Mouse (Mus musculus) limb, embryonic 10.5 days (tissue): ENCODE data around the gene Efemp1. TPM values are rescaled to one million over a fixed set of nuclear protein-coding genes. Genes with fewer than 3 reads are reported as not detected.
A peak's percentile ranks its signal among the peaks of the same experiment; 100 is the strongest.

ENCODE experiments used
- DNase-seq: peaks from one replicate; pipeline ENCODE4 v3.0.0-alpha.2; 2017; ENCODE audit warnings: low spot score
- H3K27ac ChIP-seq: fragments of 300-500 bp; sonication (generic); 2 replicates; pipeline ENCODE4 v1.5.1; 2016; ENCODE audit warnings: mild to moderate bottlenecking
- H3K27me3 ChIP-seq: fragments of 300-500 bp; sonication (generic); 2 replicates; pipeline ENCODE4 v1.6.1; 2016; ENCODE audit warnings: low read depth, mild to moderate bottlenecking; ENCODE audit not compliant: poor library complexity, severe bottlenecking
- H3K36me3 ChIP-seq: fragments of 300-500 bp; sonication (generic); 2 replicates; pipeline ENCODE4 v1.6.1; 2016; ENCODE audit warnings: mild to moderate bottlenecking, moderate library complexity
- H3K4me1 ChIP-seq: fragments of 300-500 bp; sonication (generic); 2 replicates; pipeline ENCODE4 v1.6.1; 2016
- H3K4me3 ChIP-seq: fragments of 300-500 bp; sonication (generic); 2 replicates; pipeline ENCODE4 v1.5.1; 2016; ENCODE audit warnings: mild to moderate bottlenecking, moderate library complexity
- H3K9me3 ChIP-seq: fragments of 300-500 bp; sonication (generic); replicated peaks from 2 replicates; pipeline ENCODE4 v1.6.1; 2016; ENCODE audit warnings: mild to moderate bottlenecking
- WGBS: fragments of 180-500 bp; shearing (Covaris S2); methylation state at CpG from one replicate; pipeline ENCODE4 v1.1.7; 2016; 5-methylcytosine and 5-hydroxymethylcytosine counted together
- polyA plus RNA-seq: library from polyadenylated mRNA; unstranded; fragments of >200 nt; fragmentation: Nextera tagmentation; extraction: Ambion mirVana; gene quantifications from 2 replicates; pipeline ENCODE4 v1.2.1, GENCODE M21; 2016

The Efemp1 gene
- 4.9 and 5.0 TPM in 2 replicates for polyA plus RNA-seq

DNA sequence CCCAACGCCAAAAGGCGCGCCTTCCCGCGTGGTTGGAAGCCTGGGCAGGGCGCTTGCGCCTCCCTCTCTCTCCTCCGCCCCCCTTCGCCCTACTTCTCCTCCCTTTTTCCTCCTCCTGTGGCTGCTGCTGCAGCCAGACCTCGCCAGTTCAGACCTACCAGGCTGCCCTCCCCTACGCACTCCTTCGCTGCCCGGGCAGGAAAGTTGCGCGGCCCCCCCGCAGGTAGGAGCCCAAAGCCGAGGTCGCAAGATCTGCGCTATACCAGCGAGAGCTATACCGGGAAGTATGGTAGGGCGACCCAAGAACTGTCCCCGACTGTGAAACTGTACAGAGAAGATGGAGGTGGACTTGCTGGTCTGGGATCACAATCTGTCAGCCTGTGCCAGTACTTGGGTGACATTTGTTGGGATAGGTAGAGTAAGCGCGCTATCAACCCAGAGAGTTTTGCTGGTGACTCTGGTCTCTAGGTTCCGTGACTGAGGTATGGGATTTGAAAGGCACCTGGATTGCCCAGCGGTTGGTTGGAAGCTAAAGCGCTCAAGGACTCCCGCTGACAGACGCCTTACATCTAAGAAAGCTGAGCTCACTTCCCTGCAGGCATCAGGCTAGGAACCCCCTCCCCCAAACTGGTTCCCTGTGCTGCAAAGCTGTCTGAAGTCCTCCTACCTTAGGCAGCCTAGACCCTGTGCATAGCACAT is at the start of gene Efemp1:
Gene Efemp1 (plus strand): TSS at position 103 of the 699 bp plus-strand sequence.
- WGBS = under 1% methylated on average over 30 of the region's 30 CpGs
- no peaks in the 10 kb centered on the region for H3K9me3 ChIP-seq
- peaks cover 31% of the 10 kb centered on the region for H3K27me3 ChIP-seq
- H3K36me3 ChIP-seq = no peaks in the 10 kb centered on the region
- H3K4me1 ChIP-seq = peaks cover 21% of the 10 kb centered on the region
- peak within 1 kb of the TSS; percentile 69 for H3K4me3 ChIP-seq
- DNase-seq = peak; percentile 66
- peak within 1 kb of the TSS; percentile 82 for H3K27ac ChIP-seq

- peak; percentile 55 for DNase-seq
- H3K4me3 ChIP-seq = no peak overlapping the region
- no peak overlapping the region for H3K27ac ChIP-seq
- H3K36me3 ChIP-seq = no peaks in the 10 kb centered on the region
- no peaks in the 10 kb centered on the region for H3K9me3 ChIP-seq
- WGBS = 69% methylated on average over 3 of the region's 3 CpGs
- H3K27me3 ChIP-seq = no peaks in the 10 kb centered on the region
- no peaks in the 10 kb centered on the region for H3K4me1 ChIP-seq
These were observed 44.3 kb upstream of the Efemp1 start for GRCm38 (mm10) chr11:28808685-28809084.

- Histone ChIP-seq H3K27ac (no peak overlapping the region), H3K4me3 (no peak overlapping the region), H3K36me3 (no peaks in the 10 kb centered on the region), H3K4me1 (no peaks in the 10 kb centered on the region), H3K9me3 (no peaks in the 10 kb centered on the region), H3K27me3 (no peaks in the 10 kb centered on the region)
- WGBS = 79% methylated on average over 2 of the region's 2 CpGs
- no peak for DNase-seq
These were observed 41.1 kb upstream of the Efemp1 start for GRCm38 (mm10) chr11:28811874-28812273.

DNA sequence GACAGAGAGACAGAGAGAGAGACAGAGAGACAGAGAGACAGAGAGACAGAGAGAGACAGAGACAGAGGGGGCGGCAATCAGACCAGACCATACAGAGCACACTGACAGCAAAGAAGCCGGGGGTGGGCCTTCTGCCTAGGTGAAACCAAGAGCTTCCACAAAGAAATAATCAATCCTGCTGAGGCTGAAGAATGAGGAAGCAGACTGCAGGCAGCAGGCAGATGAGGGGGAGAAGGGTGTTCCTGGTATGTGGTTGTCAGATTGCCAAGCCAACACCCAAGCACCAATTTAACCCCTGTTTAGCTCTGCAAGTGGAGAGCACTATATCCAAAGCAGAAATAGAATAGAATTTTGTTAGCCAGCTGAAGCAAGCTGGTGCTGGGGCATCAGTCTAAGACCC is 40.4 kb upstream of the Efemp1 start:
- H3K9me3 ChIP-seq = no peaks in the 10 kb centered on the region
- H3K4me3 ChIP-seq = no peak overlapping the region
- no peak overlapping the region for H3K27ac ChIP-seq
- no peak for DNase-seq
- WGBS = 60% methylated on average over 2 of the region's 2 CpGs
- no peaks in the 10 kb centered on the region for H3K4me1 ChIP-seq
- H3K36me3 ChIP-seq = no peaks in the 10 kb centered on the region
- no peaks in the 10 kb centered on the region for H3K27me3 ChIP-seq

GRCm38 (mm10) chr11:28817405-28817804 is 35.6 kb upstream of the Efemp1 start:
- 78% methylated on average over 4 of the region's 4 CpGs for WGBS
- H3K4me1 ChIP-seq = no peaks in the 10 kb centered on the region
- H3K27ac ChIP-seq = no peak overlapping the region
- no peak overlapping the region for H3K4me3 ChIP-seq
- no peaks in the 10 kb centered on the region for H3K27me3 ChIP-seq
- H3K9me3 ChIP-seq = no peaks in the 10 kb centered on the region
- no peaks in the 10 kb centered on the region for H3K36me3 ChIP-seq
- no peak for DNase-seq

DNA sequence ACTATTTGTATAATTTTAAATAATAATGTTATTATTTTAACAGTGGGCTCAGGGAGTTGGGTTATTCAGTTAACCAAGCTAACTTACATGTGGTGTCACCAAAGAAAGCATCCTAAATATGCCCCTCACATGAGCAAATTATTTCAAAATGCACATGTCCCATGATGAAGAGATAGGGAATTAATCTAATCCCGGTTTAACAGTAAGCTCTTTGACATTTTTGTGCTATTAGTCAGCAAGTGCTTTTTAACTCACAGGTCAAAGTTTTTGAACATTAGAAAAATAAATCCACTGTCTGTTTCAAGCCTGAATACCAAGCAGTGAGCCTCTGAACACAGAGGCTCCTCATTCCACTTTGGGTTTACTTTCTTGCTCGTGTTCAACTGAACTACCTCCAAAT is 26.1 kb upstream of the Efemp1 start:
- 90% methylated on average over 2 of the region's 2 CpGs for WGBS
- H3K36me3 ChIP-seq = no peaks in the 10 kb centered on the region
- no peak overlapping the region for H3K4me3 ChIP-seq
- no peaks in the 10 kb centered on the region for H3K27me3 ChIP-seq
- H3K27ac ChIP-seq = no peak overlapping the region
- H3K4me1 ChIP-seq = no peaks in the 10 kb centered on the region
- DNase-seq = no peak
- H3K9me3 ChIP-seq = no peaks in the 10 kb centered on the region

DNA sequence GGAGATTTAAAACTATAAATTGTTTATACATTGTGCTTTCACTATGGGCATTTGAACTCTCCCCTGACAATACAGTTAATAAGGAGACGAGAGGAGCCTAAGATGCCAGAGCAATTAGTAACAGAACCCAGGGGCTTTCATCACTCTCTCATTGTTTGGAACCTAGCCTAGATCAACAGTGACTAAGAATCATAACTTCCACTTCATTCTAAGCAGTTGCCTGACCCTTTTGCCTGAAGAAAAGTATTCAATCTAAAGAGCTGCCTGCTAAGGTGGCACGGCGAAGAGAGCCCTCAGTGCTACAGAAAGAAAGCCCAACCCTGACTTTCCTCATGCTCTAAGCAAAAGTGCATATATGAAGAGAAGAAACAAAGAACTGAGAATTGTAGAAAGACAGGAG is 19.2 kb upstream of the Efemp1 start:
- no peaks in the 10 kb centered on the region for H3K36me3 ChIP-seq
- no peaks in the 10 kb centered on the region for H3K27me3 ChIP-seq
- H3K4me3 ChIP-seq = no peak overlapping the region
- no peak overlapping the region for H3K27ac ChIP-seq
- 52% methylated on average over 3 of the region's 3 CpGs for WGBS
- H3K9me3 ChIP-seq = no peaks in the 10 kb centered on the region
- peaks cover 17% of the 10 kb centered on the region for H3K4me1 ChIP-seq
- DNase-seq = no peak

GRCm38 (mm10) chr11:28835141-28835540 is 17.9 kb upstream of the Efemp1 start:
- no peaks in the 10 kb centered on the region for H3K9me3 ChIP-seq
- no peak overlapping the region for H3K4me3 ChIP-seq
- no peaks in the 10 kb centered on the region for H3K36me3 ChIP-seq
- peaks cover 17% of the 10 kb centered on the region for H3K4me1 ChIP-seq
- DNase-seq = no peak
- H3K27ac ChIP-seq = no peak overlapping the region
- H3K27me3 ChIP-seq = no peaks in the 10 kb centered on the region

DNA sequence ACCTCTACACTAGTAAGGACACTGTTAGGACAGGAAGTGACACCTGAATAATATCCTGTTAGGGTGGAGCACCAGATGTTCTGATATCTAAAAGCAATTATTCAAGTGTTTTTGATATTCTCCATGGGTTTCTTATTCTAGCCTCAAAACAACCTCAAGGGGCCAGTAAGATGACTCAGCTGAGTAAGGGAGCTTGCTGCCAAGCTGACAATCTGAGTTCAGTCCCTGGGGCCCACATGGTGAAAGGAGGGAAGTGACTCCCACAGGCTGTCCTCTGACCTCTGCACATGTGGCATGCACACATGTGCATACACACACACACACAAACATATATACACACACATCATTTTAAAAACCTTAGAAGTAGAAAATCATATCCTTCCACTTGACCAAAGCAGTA is 3.2 kb upstream of the Efemp1 start:
- Histone ChIP-seq H3K4me3 (no peak overlapping the region), H3K9me3 (no peaks in the 10 kb centered on the region), H3K4me1 (peaks cover 21% of the 10 kb centered on the region), H3K27me3 (peaks cover 29% of the 10 kb centered on the region), H3K36me3 (no peaks in the 10 kb centered on the region), H3K27ac (no peak overlapping the region)
- DNase-seq = no peak

GRCm38 (mm10) chr11:28851645-28852044 is 1.4 kb upstream of the Efemp1 start:
- Histone ChIP-seq H3K27me3 (peaks cover 31% of the 10 kb centered on the region), H3K27ac (no peak overlapping the region), H3K36me3 (no peaks in the 10 kb centered on the region), H3K9me3 (no peaks in the 10 kb centered on the region), H3K4me3 (no peak overlapping the region), H3K4me1 (peaks cover 21% of the 10 kb centered on the region)
- DNase-seq = no peak
- 65% methylated on average over 4 of the region's 4 CpGs for WGBS

GRCm38 (mm10) chr11:28852361-28852919 is 564 bp upstream of the Efemp1 start:
- H3K4me3 ChIP-seq = peak overlapping the region; percentile 69
- H3K4me1 ChIP-seq = peaks cover 21% of the 10 kb centered on the region
- H3K27me3 ChIP-seq = peaks cover 31% of the 10 kb centered on the region
- WGBS = 24% methylated on average over 6 of the region's 6 CpGs
- DNase-seq = no peak
- H3K27ac ChIP-seq = 0 out of 2 replicates have a peak overlapping the region, but pooled peaks have one; percentile 82
- H3K9me3 ChIP-seq = no peaks in the 10 kb centered on the region
- H3K36me3 ChIP-seq = no peaks in the 10 kb centered on the region

- no peak overlapping the region for H3K4me3 ChIP-seq
- peaks cover 9% of the 10 kb centered on the region for H3K27me3 ChIP-seq
- no peak for DNase-seq
- H3K27ac ChIP-seq = no peak overlapping the region
- H3K36me3 ChIP-seq = no peaks in the 10 kb centered on the region
- 0 out of 2 replicates have a peak, but pooled peaks cover under 1% of the 10 kb centered on the region for H3K4me1 ChIP-seq
- H3K9me3 ChIP-seq = no peaks in the 10 kb centered on the region
These were observed 6.1 kb downstream of the Efemp1 start for GRCm38 (mm10) chr11:28859125-28859524.

DNA sequence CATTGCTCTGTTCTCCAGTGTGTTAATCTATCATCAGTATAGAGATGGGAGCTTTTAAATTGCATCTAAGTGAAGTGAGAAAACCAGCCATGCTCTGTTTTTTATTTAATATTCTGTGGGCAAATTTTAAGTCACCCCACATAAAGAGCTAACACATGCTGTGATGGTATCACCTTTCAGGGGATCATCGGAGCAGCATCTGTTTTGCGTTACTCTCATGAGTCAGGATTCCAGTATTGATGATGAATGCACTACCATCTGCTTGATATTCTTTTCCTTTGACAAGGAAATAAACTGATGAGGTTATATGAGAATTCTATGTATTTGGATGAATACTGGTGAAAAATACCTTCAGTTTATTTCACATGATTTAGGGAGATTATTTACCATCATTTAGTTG is 16.1 kb downstream of the Efemp1 start:
- H3K9me3 ChIP-seq = no peaks in the 10 kb centered on the region
- WGBS = 39% methylated on average over 2 of the region's 2 CpGs
- DNase-seq = no peak
- H3K36me3 ChIP-seq = no peaks in the 10 kb centered on the region
- no peak overlapping the region for H3K27ac ChIP-seq
- H3K4me1 ChIP-seq = peaks cover 16% of the 10 kb centered on the region
- no peaks in the 10 kb centered on the region for H3K27me3 ChIP-seq
- H3K4me3 ChIP-seq = no peak overlapping the region
